Mouse (Mus musculus) yolk sac, embryonic 10.5 days (tissue): ENCODE data around the gene Hspbp1.

Source experiments
- DNase-seq: peaks from one replicate; pipeline ENCODE4 v3.0.0-alpha.2; 2017; ENCODE audit warnings: low spot score

Gene Hspbp1

DNA sequence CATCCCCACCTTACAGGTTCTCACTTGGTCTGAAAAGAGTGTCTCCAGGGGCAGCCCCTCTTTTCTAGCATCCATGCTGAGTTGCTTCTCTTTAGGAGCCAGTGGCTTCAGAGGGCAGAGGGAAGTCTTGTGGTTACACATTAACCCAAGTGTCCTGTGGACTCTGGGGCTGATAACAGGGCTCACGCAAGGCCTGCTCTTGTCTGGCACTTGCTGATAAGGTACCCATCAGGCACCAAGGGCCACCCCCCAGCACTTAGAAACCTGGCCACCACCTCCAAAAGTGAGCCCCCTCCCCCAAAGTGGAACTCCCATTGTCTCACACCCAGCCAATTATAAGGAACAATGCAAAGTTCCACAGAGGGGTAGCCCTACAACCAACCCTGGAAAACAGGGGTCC is 54.7 kb downstream of the Hspbp1 start:
- DNase-seq: peak; percentile 84

DNA sequence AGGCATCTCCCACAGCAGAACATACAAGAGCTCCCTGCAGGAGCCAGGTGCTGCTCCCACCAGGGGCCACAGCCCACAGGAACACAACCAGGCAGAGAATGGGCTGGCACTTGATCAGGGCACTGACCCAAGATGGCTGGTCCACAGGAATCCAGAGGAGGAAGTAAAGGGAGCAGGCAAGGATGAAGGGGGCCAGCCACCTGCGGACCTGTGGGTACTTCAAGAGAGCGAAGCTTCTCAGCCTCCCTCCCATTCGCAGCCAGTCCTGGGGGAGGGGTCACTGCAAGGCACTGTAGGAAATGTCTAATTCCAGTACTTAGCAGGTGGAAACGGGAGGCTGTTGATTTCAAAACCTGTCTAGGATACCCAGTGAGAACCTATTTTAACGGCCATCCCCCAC is 55.3 kb downstream of the Hspbp1 start:
- no peak for DNase-seq

DNA sequence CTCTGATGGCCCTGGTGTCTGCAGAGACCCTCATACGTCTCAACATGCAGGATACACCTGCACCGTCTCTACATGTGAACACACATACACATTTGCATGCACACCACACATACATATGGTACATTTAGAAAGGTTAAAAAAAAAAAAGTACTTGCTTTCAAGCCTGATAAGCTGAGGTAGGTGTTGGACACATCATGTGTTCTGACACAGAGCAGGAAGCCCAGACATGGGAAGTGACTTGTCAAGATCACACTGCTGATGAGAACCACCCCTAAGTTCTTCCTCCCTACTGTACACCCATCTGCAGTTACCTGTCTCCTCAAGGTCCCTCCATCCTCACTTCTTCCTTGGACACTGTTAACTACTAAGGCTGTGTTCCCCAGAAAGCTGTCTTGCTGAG is 58.9 kb downstream of the Hspbp1 start:
- no peak for DNase-seq

DNA sequence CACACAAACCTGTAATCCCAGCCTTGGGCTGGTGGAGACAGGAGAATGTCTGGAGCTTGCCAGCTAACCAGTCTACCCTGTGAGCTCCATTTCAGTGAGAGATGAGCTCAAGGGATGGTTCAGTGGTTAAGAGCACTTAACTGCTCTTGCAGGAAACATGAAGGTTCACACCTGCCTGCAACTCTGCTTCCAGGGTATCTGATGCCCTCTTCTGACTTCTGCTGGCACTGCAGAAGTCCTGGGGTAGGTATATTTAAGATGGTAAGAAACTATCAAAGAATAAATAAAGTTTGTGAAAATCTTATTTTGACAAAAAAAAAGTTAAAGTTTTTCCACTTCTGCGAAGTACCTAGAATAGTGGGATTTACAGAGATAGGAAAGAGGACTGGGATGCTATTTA is 60.5 kb downstream of the Hspbp1 start:
- DNase-seq: no peak

DNA sequence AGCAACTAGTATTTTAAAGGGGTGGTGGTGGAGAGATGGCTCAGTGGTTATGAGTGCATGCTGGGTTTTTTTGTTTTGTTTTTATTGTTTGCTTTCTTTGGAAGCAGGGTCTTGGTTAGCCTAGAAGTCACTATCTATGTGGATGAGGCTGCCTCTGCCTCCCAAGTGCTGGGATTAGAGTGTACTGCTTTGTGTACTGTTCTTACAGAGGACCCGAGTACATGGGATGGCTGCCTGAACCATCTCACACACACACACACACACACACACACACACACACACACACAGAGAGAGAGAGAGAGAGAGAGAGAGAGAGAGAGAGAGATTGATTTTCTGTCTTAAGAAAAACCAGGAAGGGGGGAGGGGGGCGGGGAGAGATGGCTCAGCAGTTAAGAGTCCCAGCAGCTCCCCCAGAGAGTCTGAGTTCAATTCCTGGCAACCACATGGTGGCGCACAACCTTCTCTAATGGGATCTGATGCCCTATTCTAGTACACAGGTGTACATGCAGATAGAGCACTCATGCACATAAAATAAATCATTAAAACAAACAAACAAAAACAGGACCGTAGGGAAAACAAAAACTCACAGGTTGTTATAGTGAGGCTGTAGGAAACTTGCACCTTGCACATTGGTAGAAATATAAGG is 61.2 kb downstream of the Hspbp1 start:
- DNase-seq: peak; percentile 57

DNA sequence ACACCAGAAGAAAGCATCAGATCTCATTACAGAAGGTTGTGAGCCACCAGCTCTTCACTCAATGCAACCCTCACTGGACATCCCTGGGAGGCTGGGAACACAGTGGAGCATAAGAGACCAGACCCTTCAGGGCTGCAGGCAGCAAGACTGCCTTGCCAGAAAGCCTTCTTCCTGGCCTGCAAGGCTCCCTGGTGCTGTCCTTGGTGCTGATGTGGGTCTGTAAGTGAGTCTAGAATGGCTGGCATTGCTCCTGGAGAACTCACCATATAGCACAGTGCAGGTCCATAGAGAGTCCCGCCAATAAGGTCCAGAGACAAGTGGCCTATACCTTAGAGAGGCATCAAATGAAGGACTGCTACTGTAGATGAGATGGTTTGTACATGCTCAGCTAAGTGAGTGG is 64.9 kb downstream of the Hspbp1 start:
- peak; percentile 53 for DNase-seq

DNA sequence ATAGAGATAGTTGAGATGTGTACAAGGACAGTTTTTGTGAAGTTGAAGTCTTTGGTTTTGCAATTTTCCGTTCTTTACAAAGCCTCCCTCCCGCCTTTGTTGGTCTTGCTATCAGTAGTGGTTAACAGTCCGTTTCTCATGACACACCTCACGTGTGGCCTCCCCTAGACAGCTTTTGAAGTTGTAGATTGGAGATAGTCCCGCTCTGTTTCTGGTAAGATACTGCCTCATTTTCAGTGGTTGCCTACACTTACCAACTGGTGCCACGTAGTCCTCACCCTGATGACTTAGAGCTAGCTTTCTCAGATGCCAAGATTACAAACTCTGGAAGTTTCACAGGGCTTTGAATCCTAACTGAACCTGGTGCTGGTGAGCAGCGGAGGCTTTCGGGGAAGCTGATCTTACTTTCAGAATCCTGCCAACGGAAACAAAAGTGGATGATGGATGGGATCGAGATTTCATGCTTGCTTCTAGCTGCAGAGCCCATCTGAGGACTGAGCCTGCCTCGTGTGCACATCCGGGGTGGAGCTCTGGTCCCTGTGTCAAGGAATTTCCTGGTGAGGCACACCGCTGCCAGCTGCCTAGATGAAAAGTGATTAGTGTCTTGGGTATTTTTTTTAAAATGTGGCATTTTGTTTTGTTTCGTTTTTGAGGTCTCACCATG is 71.0 kb downstream of the Hspbp1 start:
- no peak for DNase-seq

DNA sequence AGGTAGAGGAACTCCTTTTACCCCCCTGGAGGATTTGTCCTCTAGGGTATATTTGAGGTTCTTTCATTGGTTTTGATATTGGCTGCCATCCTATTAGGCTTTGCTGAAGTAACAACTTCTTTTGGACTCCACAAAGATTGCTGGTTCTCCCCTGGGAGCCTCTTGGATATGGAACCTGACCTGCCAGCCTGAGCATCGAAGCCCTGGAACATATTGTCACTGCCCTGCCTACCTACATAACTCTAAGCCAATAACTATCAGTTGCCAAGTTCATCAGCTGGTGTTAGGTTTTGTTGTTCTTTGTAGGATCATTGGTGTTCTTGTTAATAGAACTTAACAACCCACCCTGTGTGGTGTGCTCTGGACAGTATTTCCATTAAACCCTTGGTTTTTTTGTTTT is 71.9 kb downstream of the Hspbp1 start:
- DNase-seq: no peak

DNA sequence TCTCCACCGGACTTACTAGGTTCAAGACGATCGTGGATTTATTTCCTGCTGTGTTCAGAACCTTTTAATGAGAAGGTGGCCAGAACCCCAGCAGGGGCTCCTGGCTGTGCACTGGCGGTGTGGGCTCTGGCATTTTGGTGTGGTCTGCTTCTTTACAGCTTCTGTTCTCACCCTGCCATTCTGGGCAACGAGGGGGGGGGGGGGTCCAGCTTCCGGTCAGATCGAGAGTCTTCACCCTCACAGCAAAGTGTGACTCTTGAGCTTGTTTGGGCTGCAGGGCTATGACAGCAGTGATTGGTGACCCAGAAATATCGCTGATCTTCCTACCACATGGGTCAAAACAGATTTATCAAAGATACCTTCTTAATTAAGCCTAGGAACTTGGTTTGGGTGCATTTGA is 72.5 kb downstream of the Hspbp1 start:
- no peak for DNase-seq

DNA sequence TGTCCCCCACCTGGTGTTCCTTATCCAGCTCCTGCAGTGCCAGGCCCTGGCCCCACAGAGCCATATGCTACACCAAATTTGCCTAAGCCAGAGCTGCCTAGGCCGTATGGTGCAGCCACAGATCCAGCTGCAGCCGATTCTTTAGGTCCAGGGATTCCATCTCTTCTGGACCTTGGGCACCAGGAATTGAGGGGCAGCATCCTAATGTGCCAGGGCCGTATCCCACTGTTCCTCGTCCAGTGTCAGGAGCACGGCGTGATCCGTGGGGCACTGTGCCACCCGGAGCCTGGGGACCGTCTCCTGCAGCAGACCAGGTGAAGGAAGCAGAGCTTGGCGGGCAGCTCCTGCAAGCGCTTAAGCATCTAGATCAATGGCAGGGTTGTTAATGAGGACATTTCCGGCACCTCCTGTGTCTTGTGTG is 72.9 kb downstream of the Hspbp1 start:
- no peak for DNase-seq

DNA sequence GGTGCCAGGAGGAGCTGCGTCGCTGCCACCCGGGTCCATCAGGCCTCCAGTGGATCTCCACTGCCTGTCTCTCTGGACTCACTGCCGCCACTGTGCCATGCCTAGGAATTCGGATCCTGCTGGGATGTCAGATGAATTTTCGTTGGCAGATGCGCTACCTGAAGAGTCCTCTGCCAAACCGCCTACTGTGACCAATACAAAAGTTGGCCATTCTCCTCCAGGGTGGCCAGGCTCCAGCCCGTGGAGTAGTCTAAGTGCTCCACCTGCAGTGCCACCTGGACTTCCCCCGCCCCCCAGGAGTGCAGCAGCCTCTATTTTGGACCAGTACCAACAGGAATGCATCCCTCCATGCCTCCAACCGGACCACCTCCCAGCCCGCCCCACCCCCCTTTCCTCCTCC is 73.4 kb downstream of the Hspbp1 start:
- DNase-seq: no peak
